Mouse (Mus musculus) midbrain, embryonic 14.5 days (tissue): ENCODE measurements at regions not wholly inside any gene's neighbourhood (a gene's known extent, or its start where the extent isn't known, plus 50 kb on each side); places are given as distances from the start of the nearest gene placed in this dataset.

Source experiments
- ATAC-seq: fragments of 200-750 bp; cut with Nextera tagmentation; 2 replicates; pipeline ENCODE4 v1.8.0; 2017; ENCODE audit warnings: moderate number of reproducible peaks, moderate library complexity; ENCODE audit not compliant: low FRiP score, low TSS enrichment
- DNase-seq: peaks from one replicate; pipeline ENCODE4 v3.0.0-alpha.2; 2015
- H3K27ac ChIP-seq: fragments of 300-500 bp; sonication (generic); replicated peaks from 2 replicates; pipeline ENCODE4 v1.5.1; 2014; ENCODE audit warnings: mild to moderate bottlenecking, low read depth, low read length, moderate library complexity
- H3K27me3 ChIP-seq: fragments of 300-500 bp; sonication (generic); 2 replicates; pipeline ENCODE4 v1.6.1; 2014; ENCODE audit warnings: low read length, control low read depth, mixed read lengths; ENCODE audit not compliant: control insufficient read depth, insufficient read depth
- H3K36me3 ChIP-seq: fragments of 300-500 bp; sonication (generic); 2 replicates; pipeline ENCODE4 v1.6.1; 2014; ENCODE audit warnings: low read length, control low read depth; ENCODE audit not compliant: control insufficient read depth, insufficient read depth
- H3K4me1 ChIP-seq: fragments of 300-500 bp; sonication (generic); 2 replicates; pipeline ENCODE4 v1.6.1; 2014; ENCODE audit warnings: mild to moderate bottlenecking, antibody characterized with exemption, low read length, control low read depth; ENCODE audit not compliant: control insufficient read depth, insufficient read depth
- H3K4me2 ChIP-seq: fragments of 300-500 bp; sonication (generic); 2 replicates; pipeline ENCODE4 v1.6.1; 2014; ENCODE audit warnings: mild to moderate bottlenecking, low read length, moderate library complexity
- H3K4me3 ChIP-seq: fragments of 300-500 bp; sonication (generic); replicated peaks from 2 replicates; pipeline ENCODE4 v1.5.1; 2014; ENCODE audit warnings: low read depth, low read length
- H3K9ac ChIP-seq: fragments of 300-500 bp; sonication (generic); replicated peaks from 2 replicates; pipeline ENCODE4 v1.6.1; 2014; ENCODE audit warnings: mild to moderate bottlenecking, low read length, moderate library complexity
- H3K9me3 ChIP-seq: fragments of 300-500 bp; sonication (generic); 2 replicates; pipeline ENCODE4 v1.6.1; 2016; ENCODE audit warnings: low read length, control low read depth, mixed read lengths; ENCODE audit not compliant: control insufficient read depth
- WGBS: fragments of 180-500 bp; shearing (Covaris S2); extraction: QIAGEN DNeasy Blood & Tissue Kit; methylation state at CpG from one replicate; pipeline ENCODE4 v1.1.7; 2014; 5-methylcytosine and 5-hydroxymethylcytosine counted together

- H3K27ac ChIP-seq: no peak overlapping the region
- H3K36me3 ChIP-seq: no peaks in the 10 kb centered on the region
- no peaks in the 10 kb centered on the region for H3K27me3 ChIP-seq
- no peak for ATAC-seq
- H3K4me2 ChIP-seq: no peak overlapping the region
- DNase-seq: no peak
- no peaks in the 10 kb centered on the region for H3K9me3 ChIP-seq
- H3K4me1 ChIP-seq: no peaks in the 10 kb centered on the region
- WGBS: 98% methylated on average over 1 of the region's 1 CpGs
- no peak overlapping the region for H3K4me3 ChIP-seq
- H3K9ac ChIP-seq: no peak overlapping the region
These were observed 911.7 kb upstream of the Lrrc6 start for GRCm38 (mm10) chr15:67412394-67412793.

GRCm38 (mm10) chr15:67411657-67412056, 910.9 kb upstream of the Lrrc6 start:
- Histone ChIP-seq H3K4me2 (no peak overlapping the region), H3K4me1 (no peaks in the 10 kb centered on the region), H3K4me3 (no peak overlapping the region), H3K9ac (no peak overlapping the region), H3K27ac (no peak overlapping the region), H3K9me3 (no peaks in the 10 kb centered on the region), H3K27me3 (no peaks in the 10 kb centered on the region), H3K36me3 (no peaks in the 10 kb centered on the region)
- no peak for ATAC-seq
- DNase-seq: no peak
- 87% methylated on average over 2 of the region's 2 CpGs for WGBS

- no peaks in the 10 kb centered on the region for H3K9me3 ChIP-seq
- no peak overlapping the region for H3K4me3 ChIP-seq
- H3K27ac ChIP-seq: no peak overlapping the region
- no peaks in the 10 kb centered on the region for H3K4me1 ChIP-seq
- no peak overlapping the region for H3K4me2 ChIP-seq
- no peaks in the 10 kb centered on the region for H3K36me3 ChIP-seq
- no peaks in the 10 kb centered on the region for H3K27me3 ChIP-seq
- DNase-seq (no peak), ATAC-seq (no peak)
- no peak overlapping the region for H3K9ac ChIP-seq
- WGBS: 97% methylated on average over 1 of the region's 1 CpGs
These were observed 909.3 kb upstream of the Lrrc6 start for GRCm38 (mm10) chr15:67410012-67410411.

- no peaks in the 10 kb centered on the region for H3K27me3 ChIP-seq
- 68% methylated on average over 9 of the region's 9 CpGs for WGBS
- ATAC-seq: no peak
These were observed 908.3 kb upstream of the Lrrc6 start for GRCm38 (mm10) chr15:67408871-67409559.

GRCm38 (mm10) chr15:67407244-67407643, 906.5 kb upstream of the Lrrc6 start:
- H3K9ac ChIP-seq: no peak overlapping the region
- H3K36me3 ChIP-seq: no peaks in the 10 kb centered on the region
- no peak overlapping the region for H3K27ac ChIP-seq
- no peaks in the 10 kb centered on the region for H3K27me3 ChIP-seq
- H3K4me3 ChIP-seq: no peak overlapping the region
- no peaks in the 10 kb centered on the region for H3K4me1 ChIP-seq
- 85% methylated on average over 2 of the region's 2 CpGs for WGBS
- H3K9me3 ChIP-seq: no peaks in the 10 kb centered on the region
- H3K4me2 ChIP-seq: no peak overlapping the region
- DNase-seq (no peak), ATAC-seq (no peak)

More at GRCm38 (mm10) chr15:67408871-67409559, 908.3 kb upstream of the Lrrc6 start:
- Histone ChIP-seq H3K4me3 (no peak overlapping the region), H3K4me1 (no peaks in the 10 kb centered on the region), H3K9ac (no peak overlapping the region), H3K27ac (no peak overlapping the region), H3K36me3 (no peaks in the 10 kb centered on the region), H3K9me3 (no peaks in the 10 kb centered on the region), H3K4me2 (no peak overlapping the region)
- DNase-seq: no peak

GRCm38 (mm10) chr15:67405523-67405922, 904.8 kb upstream of the Lrrc6 start:
- H3K27me3 ChIP-seq: no peaks in the 10 kb centered on the region
- DNase-seq (no peak), ATAC-seq (no peak)
- H3K36me3 ChIP-seq: no peaks in the 10 kb centered on the region
- no peak overlapping the region for H3K4me2 ChIP-seq
- H3K4me3 ChIP-seq: no peak overlapping the region
- H3K9me3 ChIP-seq: no peaks in the 10 kb centered on the region
- H3K4me1 ChIP-seq: no peaks in the 10 kb centered on the region
- 65% methylated on average over 2 of the region's 2 CpGs for WGBS
- no peak overlapping the region for H3K27ac ChIP-seq
- H3K9ac ChIP-seq: no peak overlapping the region

GRCm38 (mm10) chr15:67405011-67405410, 904.3 kb upstream of the Lrrc6 start:
- WGBS: 71% methylated on average over 2 of the region's 2 CpGs
- no peaks in the 10 kb centered on the region for H3K9me3 ChIP-seq
- H3K4me2 ChIP-seq: no peak overlapping the region
- H3K9ac ChIP-seq: no peak overlapping the region
- no peak overlapping the region for H3K27ac ChIP-seq
- no peak overlapping the region for H3K4me3 ChIP-seq
- no peaks in the 10 kb centered on the region for H3K36me3 ChIP-seq
- no peaks in the 10 kb centered on the region for H3K27me3 ChIP-seq
- no peak for DNase-seq
- H3K4me1 ChIP-seq: no peaks in the 10 kb centered on the region
- no peak for ATAC-seq

- no peak overlapping the region for H3K4me2 ChIP-seq
- no peaks in the 10 kb centered on the region for H3K4me1 ChIP-seq
- H3K9me3 ChIP-seq: no peaks in the 10 kb centered on the region
- H3K27me3 ChIP-seq: no peaks in the 10 kb centered on the region
- no peak for ATAC-seq
- no peaks in the 10 kb centered on the region for H3K36me3 ChIP-seq
- no peak overlapping the region for H3K4me3 ChIP-seq
- no peak overlapping the region for H3K9ac ChIP-seq
- no peak overlapping the region for H3K27ac ChIP-seq
- no peak for DNase-seq
These were observed 901.6 kb upstream of the Lrrc6 start for GRCm38 (mm10) chr15:67402310-67402709.

GRCm38 (mm10) chr15:67397269-67397668, 896.6 kb upstream of the Lrrc6 start:
- no peak overlapping the region for H3K9ac ChIP-seq
- ATAC-seq: no peak
- no peak for DNase-seq
- H3K4me3 ChIP-seq: no peak overlapping the region
- no peak overlapping the region for H3K4me2 ChIP-seq
- WGBS: 87% methylated on average over 5 of the region's 5 CpGs
- no peaks in the 10 kb centered on the region for H3K36me3 ChIP-seq
- no peaks in the 10 kb centered on the region for H3K4me1 ChIP-seq
- no peak overlapping the region for H3K27ac ChIP-seq
- no peaks in the 10 kb centered on the region for H3K9me3 ChIP-seq
- no peaks in the 10 kb centered on the region for H3K27me3 ChIP-seq
